Mouse (Mus musculus): Measurements from ENCODE around the gene Sirt5.
A peak's percentile ranks its signal among the peaks of the same experiment; 100 is the strongest.

Sirt5 gene

DNA sequence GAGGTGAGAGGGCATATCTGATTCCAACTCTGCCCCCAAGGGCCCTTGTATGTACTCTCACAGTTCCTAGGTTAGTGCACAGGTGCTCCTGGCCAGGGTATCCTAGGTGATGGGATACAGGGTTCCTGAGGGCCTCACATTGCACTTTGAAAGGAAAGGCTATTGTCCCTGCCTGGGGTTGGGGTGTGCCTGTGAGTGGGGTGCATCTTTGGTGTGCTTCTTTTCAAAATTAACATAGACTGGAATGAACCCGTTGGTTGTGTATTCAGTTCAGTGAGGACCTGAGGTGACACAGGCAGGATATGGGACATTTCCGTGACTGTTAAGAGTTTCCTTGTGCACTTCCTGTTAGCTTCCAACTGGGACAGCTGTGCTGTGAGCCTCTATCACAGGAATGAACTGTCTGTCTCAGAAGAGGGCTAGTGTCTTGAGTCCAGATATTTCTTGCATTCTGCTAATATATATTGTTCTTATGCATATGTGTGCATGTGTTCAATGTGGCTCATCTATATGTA lies 9.7 kb downstream of the Sirt5 start:
- no peak for DNase-seq

DNA sequence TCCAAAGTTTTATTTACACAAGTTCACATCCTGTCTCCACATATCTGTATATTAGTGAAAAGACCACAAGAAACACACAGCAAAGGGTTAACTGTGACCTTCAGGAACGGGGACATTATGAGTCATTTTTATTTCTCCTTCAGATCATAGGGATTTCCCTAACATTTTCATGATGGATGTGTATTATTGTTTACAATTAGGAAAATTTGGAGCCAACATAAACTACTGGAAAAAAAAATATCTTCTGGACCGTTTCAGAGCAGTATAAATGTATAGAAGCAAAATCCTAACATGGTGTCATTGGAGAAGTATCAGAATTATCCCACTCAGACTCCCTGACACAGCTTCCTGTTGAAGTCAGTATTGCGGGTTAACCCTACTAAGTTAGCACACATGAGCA lies 14.7 kb downstream of the Sirt5 start:
- DNase-seq = no peak

DNA sequence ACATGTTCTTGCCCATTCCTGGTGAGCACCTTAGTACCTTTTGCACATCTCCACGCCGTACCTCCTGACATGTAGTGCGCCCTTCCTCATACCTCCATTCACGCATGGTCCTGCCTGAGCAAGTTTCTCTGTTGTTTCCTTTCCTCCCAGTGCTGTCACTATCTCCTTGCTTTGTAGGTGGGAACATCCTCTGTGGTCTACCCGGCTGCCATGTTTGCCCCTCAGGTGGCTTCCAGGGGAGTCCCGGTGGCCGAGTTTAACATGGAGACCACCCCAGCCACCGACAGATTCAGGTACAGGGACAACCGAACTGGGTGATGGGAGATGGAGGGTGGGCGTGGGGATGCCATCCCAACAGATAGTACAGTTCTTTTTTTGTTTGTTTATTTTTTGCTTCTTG lies 20.0 kb downstream of the Sirt5 start:
- no peak for DNase-seq

DNA sequence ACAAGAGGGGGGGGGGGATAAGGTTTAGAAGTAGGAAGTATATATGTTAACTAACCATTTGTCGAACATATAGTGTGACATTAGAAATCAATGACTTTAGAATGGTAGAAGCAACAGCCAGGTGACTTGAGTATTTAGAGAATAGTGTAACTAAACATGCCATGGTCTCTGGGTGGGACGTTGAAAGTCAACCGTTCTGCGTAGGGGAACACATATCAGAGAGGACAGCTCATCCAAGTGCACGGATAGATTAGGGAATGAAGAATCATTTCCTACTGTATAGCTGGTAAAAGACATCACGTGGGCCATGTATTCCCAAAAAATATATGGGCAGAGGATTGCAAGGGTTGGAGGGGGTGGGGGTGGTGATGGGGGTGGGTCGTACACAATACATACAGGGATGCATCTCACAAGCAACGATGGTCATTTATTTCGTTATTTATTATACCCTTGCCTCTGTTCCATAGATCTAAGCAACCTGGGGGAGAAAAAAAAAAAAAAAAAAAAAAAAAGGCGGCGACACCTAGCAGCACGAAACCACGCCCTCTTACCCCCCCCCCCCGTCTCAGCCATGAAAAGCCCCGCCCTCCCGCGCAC lies 32.5 kb downstream of the Sirt5 start:
- DNase-seq = no peak

DNA sequence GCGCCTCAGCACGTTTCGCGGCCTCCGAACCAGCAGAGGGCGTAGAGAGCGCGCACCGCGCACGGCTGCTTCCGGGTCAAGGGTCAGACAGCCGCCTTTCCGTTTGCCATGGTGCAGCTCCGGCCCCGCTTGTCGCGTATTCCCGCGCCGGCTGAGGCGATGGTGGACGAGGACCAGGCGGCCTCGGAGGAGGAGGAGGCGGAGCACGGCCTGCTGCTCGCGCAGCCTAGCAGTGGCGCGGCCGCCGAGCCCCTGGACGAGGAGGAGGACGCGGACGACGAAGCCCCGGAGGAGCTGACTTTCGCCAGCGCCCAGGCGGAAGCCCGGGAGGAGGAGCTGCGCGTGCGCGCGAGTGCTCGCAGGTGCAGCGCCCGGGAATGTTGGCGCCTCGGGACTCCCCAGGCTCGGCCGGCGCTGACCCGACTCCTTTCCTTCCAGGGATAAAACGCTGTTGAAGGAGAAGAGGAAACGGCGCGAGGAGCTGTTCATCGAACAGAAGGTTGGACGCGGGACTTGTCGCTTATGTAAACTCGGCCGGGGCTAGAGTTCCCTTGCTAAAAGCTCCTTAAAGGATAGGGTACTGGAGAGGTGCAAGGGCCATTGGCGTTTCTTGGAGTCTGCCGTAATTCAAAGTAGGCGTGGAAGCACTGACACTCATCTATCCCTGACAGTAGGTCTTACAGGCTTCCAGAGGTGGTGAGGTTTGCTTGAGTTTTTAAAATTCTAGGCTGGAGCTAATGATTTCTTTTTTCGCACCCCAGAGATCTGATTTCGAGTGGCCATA lies 33.2 kb downstream of the Sirt5 start, which contains the start of gene Nol7:
TSS of gene Nol7 (plus strand) at position 94 of the 784 bp plus-strand sequence.
- DNase-seq = peak; percentile 83 to 86

DNA sequence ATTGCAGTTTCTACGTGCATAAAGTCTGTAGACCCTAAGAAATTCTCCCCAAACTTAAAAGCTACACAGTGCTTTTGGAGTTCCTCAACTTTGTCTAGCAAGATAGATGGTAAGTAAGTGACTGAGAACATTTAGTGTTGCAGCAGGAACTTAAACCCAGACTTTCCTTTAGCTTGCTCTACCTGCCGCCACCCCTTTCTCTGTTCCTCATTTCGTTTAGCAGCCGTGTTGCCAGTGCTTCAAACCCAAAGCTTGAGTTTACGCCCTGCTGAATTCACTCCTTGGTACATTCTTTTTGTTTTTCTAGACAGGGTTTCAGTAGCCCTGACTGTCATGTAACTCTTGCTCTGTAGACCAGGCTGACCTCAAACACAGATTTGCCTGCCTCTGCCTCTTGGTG lies 34.3 kb downstream of the Sirt5 start:
- no peak for DNase-seq

DNA sequence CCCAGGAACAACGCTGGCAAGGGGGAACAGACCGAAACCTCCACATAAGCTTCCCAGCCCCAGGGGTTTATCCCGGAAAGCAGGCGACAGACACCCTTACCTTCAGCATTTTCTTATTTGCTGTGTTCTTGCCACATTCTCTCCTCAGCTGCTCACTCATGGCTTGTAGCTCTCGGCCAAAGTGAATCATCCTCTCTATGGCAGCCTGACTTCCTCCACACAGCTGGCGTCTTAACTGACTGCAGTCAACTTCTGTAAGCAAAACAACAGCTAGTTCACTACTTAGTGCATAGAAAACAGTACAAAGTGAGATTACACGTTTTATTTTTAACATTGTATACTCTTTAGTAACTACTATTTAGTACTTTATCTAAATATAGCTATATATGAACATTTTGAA lies 47.0 kb downstream of the Sirt5 start:
- DNase-seq = no peak

DNA sequence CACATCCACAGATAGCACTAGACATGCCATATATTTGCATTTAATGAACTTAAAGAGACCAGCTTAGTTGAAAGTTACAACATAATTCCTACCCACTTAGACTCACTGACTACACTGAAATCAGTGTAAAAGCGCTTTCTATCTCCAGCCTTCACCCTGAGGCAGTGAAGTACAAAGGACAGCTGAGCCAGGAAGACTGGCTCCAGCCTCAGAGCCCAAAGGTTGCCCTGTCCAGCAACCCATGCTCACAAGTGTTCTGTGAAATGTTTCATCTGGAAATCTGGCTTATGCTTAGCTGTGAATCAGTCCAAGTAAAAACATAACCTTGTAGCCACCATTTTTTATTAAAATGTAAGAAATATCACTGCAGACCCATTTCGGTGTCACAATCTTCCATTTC lies 48.3 kb downstream of the Sirt5 start:
- no peak for DNase-seq

DNA sequence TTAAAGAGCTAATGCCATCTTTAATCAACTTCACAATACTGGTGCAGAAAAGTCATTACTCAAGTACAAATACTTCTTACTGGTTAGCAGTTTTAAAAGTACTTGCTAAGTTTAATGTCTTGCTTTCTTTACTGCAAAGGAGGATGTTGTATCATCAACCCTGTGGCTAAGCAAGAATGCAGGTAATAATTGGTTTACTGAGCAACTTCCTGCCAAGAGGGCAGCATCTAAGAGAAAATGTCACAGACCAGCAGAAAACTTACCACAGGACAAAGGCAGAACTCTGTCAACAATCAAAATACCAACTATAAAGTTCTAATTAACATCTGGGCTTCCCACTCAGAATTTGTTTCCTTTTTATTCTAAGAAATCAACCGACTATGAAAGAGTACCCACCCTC lies 50.0 kb downstream of the Sirt5 start:
- DNase-seq = no peak

DNA sequence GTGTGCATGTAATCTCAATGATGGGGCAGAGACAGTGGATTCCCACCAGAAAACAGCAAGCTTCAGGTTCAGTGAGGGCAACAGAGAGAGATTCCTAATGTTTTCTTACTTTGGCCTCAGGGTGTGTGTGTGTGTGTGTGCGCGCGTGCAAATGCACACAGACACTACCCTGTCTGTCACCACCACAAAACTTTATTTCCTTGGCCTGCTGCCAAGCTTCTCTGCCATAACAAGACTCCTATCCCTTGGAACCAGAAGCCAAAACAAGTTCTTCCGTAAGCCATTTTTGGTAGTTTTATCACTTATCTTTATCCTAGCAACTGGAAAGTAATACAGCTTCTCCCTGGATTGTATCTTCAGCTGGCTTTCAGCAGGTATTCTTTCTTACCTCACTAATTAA lies 63.1 kb downstream of the Sirt5 start:
- DNase-seq = no peak

DNA sequence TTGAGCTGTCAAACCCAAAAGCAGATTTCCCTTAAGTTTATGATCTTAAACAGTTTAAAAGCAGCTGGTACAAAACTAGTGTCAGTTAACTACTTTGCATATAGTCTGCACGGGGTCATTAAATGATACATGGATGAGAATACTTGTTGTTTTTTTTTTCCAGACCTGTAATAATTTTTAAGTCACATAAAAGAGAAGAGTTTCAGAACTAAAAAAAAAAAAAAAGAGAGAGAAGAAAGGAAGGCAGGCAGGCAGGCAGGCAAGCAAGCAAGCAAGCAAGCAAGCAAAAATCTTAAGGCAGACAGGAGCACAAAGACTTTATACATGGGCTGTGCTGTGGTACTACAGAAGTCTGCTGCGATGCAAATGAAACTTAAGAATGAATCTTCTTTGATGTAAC lies 68.1 kb downstream of the Sirt5 start:
- DNase-seq = no peak

DNA sequence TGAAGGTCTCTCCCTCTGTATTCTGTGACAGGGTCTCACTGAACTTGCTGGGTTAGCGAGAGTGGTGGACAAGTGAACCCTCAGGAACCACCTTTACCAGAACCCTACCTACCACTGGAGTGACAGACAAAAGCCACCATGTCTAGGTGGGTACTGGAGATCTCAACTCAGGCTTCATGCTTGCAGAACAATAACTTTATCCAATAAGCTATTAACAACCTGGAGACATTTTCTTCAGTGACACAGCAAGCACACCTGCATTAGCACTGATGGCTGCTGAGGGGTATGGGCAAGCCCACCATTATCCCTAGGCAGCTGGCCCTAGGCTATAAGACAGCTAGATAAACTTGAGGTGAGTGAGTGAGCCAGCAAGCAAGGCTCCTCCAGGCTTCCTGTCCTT lies 75.1 kb downstream of the Sirt5 start:
- DNase-seq = no peak

DNA sequence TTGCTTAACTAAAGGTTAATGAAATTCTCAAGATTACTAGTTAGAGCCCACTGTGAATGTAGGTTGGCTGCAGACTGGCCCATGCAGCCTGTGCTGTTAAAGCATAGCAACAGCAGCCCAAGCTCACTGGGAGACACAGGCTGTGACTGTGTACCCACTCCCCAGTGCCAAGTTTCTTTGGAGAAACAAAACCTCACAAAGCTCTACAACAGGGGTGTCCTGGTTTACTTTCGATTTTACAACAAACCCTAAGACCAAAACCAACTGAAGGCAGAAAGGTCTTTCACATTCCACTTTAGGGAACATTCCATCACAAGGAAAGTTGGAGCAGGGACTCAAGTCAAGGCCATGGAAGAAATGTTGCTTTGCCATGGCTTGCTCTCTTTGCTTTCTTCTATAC lies 77.3 kb downstream of the Sirt5 start:
- no peak for DNase-seq

DNA sequence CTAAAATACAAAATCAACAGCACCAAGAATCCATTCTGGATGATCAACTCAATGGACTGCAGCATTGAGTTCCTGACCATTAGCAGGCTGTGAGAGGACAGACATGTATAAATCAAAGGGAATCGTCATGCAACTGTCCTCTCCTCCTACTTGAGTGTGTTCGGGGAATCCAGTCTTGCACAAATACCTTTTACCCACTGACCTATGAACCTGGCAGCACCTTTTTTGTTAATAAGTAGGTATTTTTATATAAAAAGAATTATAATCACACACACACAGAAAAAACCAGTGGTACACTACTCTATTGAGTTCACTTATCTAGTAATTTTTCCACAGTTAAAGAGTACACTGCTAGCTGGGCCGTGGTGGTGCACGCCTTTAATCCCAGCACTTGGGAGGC lies 78.4 kb downstream of the Sirt5 start:
- no peak for DNase-seq

DNA sequence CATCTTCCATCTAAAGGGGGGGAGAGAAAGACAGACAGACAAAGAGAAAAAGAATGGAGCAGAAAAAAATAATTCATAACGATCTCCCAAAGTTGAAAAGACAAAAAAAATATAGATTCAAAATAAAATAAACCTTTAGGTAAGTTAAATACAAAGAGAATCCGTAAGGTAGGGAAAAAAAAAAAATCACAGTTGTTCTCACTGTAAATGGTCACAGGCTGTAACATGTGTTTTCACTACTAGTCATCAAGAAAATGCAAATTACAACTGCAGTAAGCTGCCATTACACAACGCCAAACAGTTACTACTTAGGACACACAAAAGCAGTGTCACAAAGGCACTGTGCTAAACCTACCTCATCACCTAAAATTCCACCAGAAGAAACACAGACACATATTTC lies 79.4 kb downstream of the Sirt5 start:
- DNase-seq = no peak

All from thymus, adult 18-20 months (tissue).